In the genomic region with DNA sequence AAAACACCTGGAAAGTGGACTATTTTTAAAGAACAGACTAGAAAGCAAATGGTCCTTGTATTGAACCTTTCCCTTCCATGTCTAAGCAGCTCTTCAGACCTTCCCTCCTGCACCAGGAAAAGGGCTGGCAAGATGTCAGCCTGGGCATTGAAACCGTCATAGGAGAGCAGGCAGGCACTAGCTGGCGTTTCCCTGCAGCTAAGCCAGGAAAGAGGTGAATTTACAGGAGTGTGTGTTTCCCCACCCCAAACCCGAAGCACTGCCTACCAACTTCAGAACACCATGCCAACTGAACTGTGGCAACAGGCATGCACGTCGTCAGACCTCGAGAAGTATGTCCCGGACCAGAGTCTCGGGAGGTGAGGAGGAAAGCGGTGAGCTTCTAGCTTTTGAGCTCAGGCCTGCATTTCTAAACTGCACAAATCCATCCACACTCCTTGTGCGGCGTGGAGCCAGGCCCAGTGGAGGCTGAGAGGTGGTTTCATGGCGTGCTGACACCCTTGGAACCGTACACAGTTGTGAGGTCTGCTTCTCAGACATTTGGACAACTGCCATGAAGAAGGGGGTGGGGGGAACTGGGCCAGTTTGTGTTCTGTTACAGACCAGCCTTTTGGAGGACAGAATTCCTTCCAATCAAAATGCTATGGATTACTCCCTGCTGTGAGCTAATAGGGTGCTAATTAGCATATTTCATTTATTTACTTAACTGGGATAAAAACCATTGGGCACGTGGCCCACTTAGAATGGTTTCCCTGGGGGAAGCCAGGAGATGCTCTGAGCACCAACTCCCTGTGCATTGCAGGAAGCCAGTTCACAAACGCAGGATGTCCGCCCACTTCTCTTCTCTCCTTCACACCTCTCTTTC, we compare ENCODE assay signal across 8 mouse cellular contexts.
DNase-seq lines count a peak whose midpoint lies in the region; ATAC-seq and TF ChIP-seq lines count a peak whose summit lies in the region.

No protein-coding gene starts in this region.

- H3K79me2 ChIP-seq in heart, adult 2 months (replicated peaks; ENCODE audit: control insufficient read depth, insufficient read depth, low read length): no peaks in the 10 kb centered on the region

- no peak overlapping the region for H3K4me3 ChIP-seq in heart, adult 2 months
- H3K4me3 ChIP-seq in heart, embryonic 10.5 days: no peak overlapping the region
- H3K4me3 ChIP-seq in brown adipose tissue, adult 24 weeks (ENCODE audit: insufficient read depth, low read depth, low read length): peak overlapping the region; percentile 12; the same call in 1 of the 2 replicates
- H3K4me3 ChIP-seq in heart, postnatal 0 days (ENCODE audit: low read depth, low read length): no peak overlapping the region
- H3K4me3 ChIP-seq in midbrain, embryonic 14.5 days (replicated peaks; ENCODE audit: low read depth, low read length): no peak overlapping the region

- H3K9ac ChIP-seq in heart, adult 2 months (ENCODE audit: low read depth, low read length): no peak overlapping the region
- H3K9ac ChIP-seq in heart, postnatal 0 days (replicated peaks; ENCODE audit: low read depth, low read length): no peak overlapping the region
- no peak overlapping the region for H3K9ac ChIP-seq in midbrain, embryonic 14.5 days (replicated peaks; ENCODE audit: low read length)

- DNase-seq in heart, adult 2 months: peak; percentile 19 to 20
- no peak for DNase-seq in heart, embryonic 10.5 days (ENCODE audit: low spot score)
- DNase-seq in heart, postnatal 0 days (ENCODE audit: low spot score): peak; percentile 6
- DNase-seq in midbrain, embryonic 14.5 days: peak; percentile 56
- DNase-seq in embryo, embryonic 9.5 days (ENCODE audit: extremely low spot score): no peak
- no peak for DNase-seq in embryo, embryonic 10.5 days (ENCODE audit: low spot score)
- no peak for DNase-seq in urinary bladder, adult 2 months (ENCODE audit: low spot score)

- no peaks in the 10 kb centered on the region for H3K27me3 ChIP-seq in heart, adult 2 months (ENCODE audit: control insufficient read depth, insufficient read depth, low read length)
- no peaks in the 10 kb centered on the region for H3K27me3 ChIP-seq in heart, embryonic 10.5 days (ENCODE audit: insufficient read depth, poor library complexity, severe bottlenecking)
- no peaks in the 10 kb centered on the region for H3K27me3 ChIP-seq in heart, postnatal 0 days (ENCODE audit: control insufficient read depth, insufficient read depth, low read length)
- H3K27me3 ChIP-seq in midbrain, embryonic 14.5 days (ENCODE audit: control insufficient read depth, insufficient read depth, low read length): no peaks in the 10 kb centered on the region

- no peak overlapping the region for H3K27ac ChIP-seq in heart, adult 2 months
- no peak overlapping the region for H3K27ac ChIP-seq in heart, embryonic 10.5 days
- H3K27ac ChIP-seq in brown adipose tissue, adult 24 weeks (replicated peaks; ENCODE audit: low read depth, low read length): no peak overlapping the region
- 0 out of 2 replicates have a peak overlapping the region, but pooled peaks have one; percentile 4 for H3K27ac ChIP-seq in heart, postnatal 0 days (ENCODE audit: low read depth)
- H3K27ac ChIP-seq in midbrain, embryonic 14.5 days (replicated peaks; ENCODE audit: low read depth, low read length): no peak overlapping the region

- peaks cover 5% of the 10 kb centered on the region; the same call in 1 of the 2 replicates for H3K4me1 ChIP-seq in heart, adult 2 months (ENCODE audit: control insufficient read depth, insufficient read depth, low read length)
- no peaks in the 10 kb centered on the region for H3K4me1 ChIP-seq in heart, embryonic 10.5 days
- H3K4me1 ChIP-seq in brown adipose tissue, adult 24 weeks (ENCODE audit: control insufficient read depth, insufficient read depth, insufficient read length, low read length): peaks cover 4% of the 10 kb centered on the region
- peaks cover 10% of the 10 kb centered on the region; the same call in 1 of the 2 replicates for H3K4me1 ChIP-seq in heart, postnatal 0 days (ENCODE audit: control insufficient read depth, insufficient read depth)
- H3K4me1 ChIP-seq in midbrain, embryonic 14.5 days (ENCODE audit: control insufficient read depth, insufficient read depth, low read length): 0 out of 2 replicates have a peak, but pooled peaks cover 8% of the 10 kb centered on the region

- TF ChIP-seq CTCF in heart, adult 2 months (IDR thresholded peaks at IDR 0.05): no peak
- TF ChIP-seq CTCF in heart, postnatal 0 days (IDR thresholded peaks at IDR 0.05; ENCODE audit: low read depth): no peak

- TF ChIP-seq EP300 in heart, adult 2 months (IDR thresholded peaks at IDR 0.05; ENCODE audit: insufficient read depth, low read depth, low read length): no peak
- no peak for TF ChIP-seq EP300 in heart, postnatal 0 days (IDR thresholded peaks at IDR 0.05; ENCODE audit: low read depth)

- WGBS in heart, adult 2 months: 41% methylated on average over 16 of the region's 16 CpGs
- WGBS in heart, embryonic 10.5 days: 74% methylated on average over 16 of the region's 16 CpGs
- WGBS in heart, postnatal 0 days: 47% methylated on average over 16 of the region's 16 CpGs
- 67% methylated on average over 16 of the region's 16 CpGs for WGBS in midbrain, embryonic 14.5 days

- TF ChIP-seq POLR2A in heart, adult 2 months (IDR thresholded peaks at IDR 0.05; ENCODE audit: insufficient read depth, low read depth, low read length): no peak

- peak; percentile 39 for ATAC-seq in heart, postnatal 0 days (ENCODE audit: insufficient read depth, low read depth)
- peak; percentile 55; the same call in 1 of the 2 replicates for ATAC-seq in midbrain, embryonic 14.5 days (ENCODE audit: low FRiP score, low TSS enrichment)

- H3K36me3 ChIP-seq in heart, adult 2 months (ENCODE audit: control insufficient read depth, insufficient read depth, low read length): no peaks in the 10 kb centered on the region
- H3K36me3 ChIP-seq in heart, embryonic 10.5 days: no peaks in the 10 kb centered on the region
- no peaks in the 10 kb centered on the region for H3K36me3 ChIP-seq in heart, postnatal 0 days (replicated peaks; ENCODE audit: control insufficient read depth, insufficient read depth, low read length)
- H3K36me3 ChIP-seq in midbrain, embryonic 14.5 days (ENCODE audit: control insufficient read depth, insufficient read depth, low read length): no peaks in the 10 kb centered on the region

- intact Hi-C loops in heart, adult 2 months (cut with DNase I): no loop called here

- H3K9me3 ChIP-seq in heart, embryonic 10.5 days: no peaks in the 10 kb centered on the region
- H3K9me3 ChIP-seq in heart, postnatal 0 days (replicated peaks; ENCODE audit: control insufficient read depth, low read length): no peaks in the 10 kb centered on the region
- H3K9me3 ChIP-seq in midbrain, embryonic 14.5 days (ENCODE audit: control insufficient read depth, low read length): no peaks in the 10 kb centered on the region

- 0 out of 2 replicates have a peak overlapping the region, but pooled peaks have one; percentile 19 for H3K4me2 ChIP-seq in heart, postnatal 0 days (ENCODE audit: low read depth, low read length)
- no peak overlapping the region for H3K4me2 ChIP-seq in midbrain, embryonic 14.5 days (ENCODE audit: low read length)

Comparison
In these comparisons a context has a peak if more than half of its experiments do, and no peak if none do; other contexts are left out.
1. DNase-seq: peak in heart, adult 2 months (2 of 2), heart, postnatal 0 days (single experiment) and midbrain, embryonic 14.5 days (single experiment); none in heart, embryonic 10.5 days (single experiment), embryo, embryonic 9.5 days (single experiment), embryo, embryonic 10.5 days (single experiment) and urinary bladder, adult 2 months (single experiment).